Mouse (Mus musculus) heart, embryonic 16.5 days (tissue): ENCODE measurements around the gene Arid5b. TPM values are rescaled to one million over a fixed set of nuclear protein-coding genes. Genes with fewer than 3 reads are reported as not detected.

ENCODE experiments used
- ATAC-seq: fragments of 200-750 bp; cut with Nextera tagmentation; replicated peaks from 2 replicates; pipeline ENCODE4 v1.8.0; 2017; ENCODE audit warnings: moderate number of reproducible peaks; ENCODE audit not compliant: insufficient read depth, low FRiP score; ENCODE audit errors: extremely low read depth
- H3K27ac ChIP-seq: fragments of 300-500 bp; sonication (generic); 2 replicates; pipeline ENCODE4 v1.5.1; 2014; ENCODE audit warnings: mild to moderate bottlenecking, low read length, control low read depth, moderate library complexity
- H3K27me3 ChIP-seq: fragments of 300-500 bp; sonication (generic); 2 replicates; pipeline ENCODE4 v1.6.1; 2014; ENCODE audit warnings: low read length, mixed read lengths; ENCODE audit not compliant: control insufficient read depth, insufficient read depth
- H3K36me3 ChIP-seq: fragments of 300-500 bp; sonication (generic); 2 replicates; pipeline ENCODE4 v1.6.1; 2014; ENCODE audit not compliant: control insufficient read depth, insufficient read depth
- H3K4me1 ChIP-seq: fragments of 300-500 bp; sonication (generic); 2 replicates; pipeline ENCODE4 v1.6.1; 2014; ENCODE audit warnings: low read length, mixed read lengths; ENCODE audit not compliant: control insufficient read depth, insufficient read depth
- H3K4me2 ChIP-seq: fragments of 300-500 bp; sonication (generic); 2 replicates; pipeline ENCODE4 v1.6.1; 2014; ENCODE audit warnings: low read depth, mild to moderate bottlenecking, control low read depth, low read length
- H3K4me3 ChIP-seq: fragments of 300-500 bp; sonication (generic); 2 replicates; pipeline ENCODE4 v1.5.1; 2014; ENCODE audit warnings: mild to moderate bottlenecking, control low read depth, low read length
- H3K9ac ChIP-seq: fragments of 300-500 bp; sonication (generic); 2 replicates; pipeline ENCODE4 v1.6.1; 2014; ENCODE audit warnings: low read length, control low read depth
- H3K9me3 ChIP-seq: fragments of 300-500 bp; sonication (generic); replicated peaks from 2 replicates; pipeline ENCODE4 v1.6.1; 2016; ENCODE audit warnings: low read length; ENCODE audit not compliant: control insufficient read depth
- WGBS: fragments of 180-500 bp; shearing (Covaris S2); extraction: QIAGEN DNeasy Blood & Tissue Kit; methylation state at CpG from one replicate; pipeline ENCODE4 v1.1.7; 2014; 5-methylcytosine and 5-hydroxymethylcytosine counted together
- polyA plus RNA-seq: library from polyadenylated mRNA; unstranded; fragments of >200 nt; fragmentation: Nextera tagmentation; extraction: Ambion mirVana; gene quantifications from 2 replicates; pipeline ENCODE4 v1.2.1, GENCODE M21; 2015

Gene Arid5b
- polyA plus RNA-seq, 1 experiment from 2014 or later = 19.6 TPM

DNA sequence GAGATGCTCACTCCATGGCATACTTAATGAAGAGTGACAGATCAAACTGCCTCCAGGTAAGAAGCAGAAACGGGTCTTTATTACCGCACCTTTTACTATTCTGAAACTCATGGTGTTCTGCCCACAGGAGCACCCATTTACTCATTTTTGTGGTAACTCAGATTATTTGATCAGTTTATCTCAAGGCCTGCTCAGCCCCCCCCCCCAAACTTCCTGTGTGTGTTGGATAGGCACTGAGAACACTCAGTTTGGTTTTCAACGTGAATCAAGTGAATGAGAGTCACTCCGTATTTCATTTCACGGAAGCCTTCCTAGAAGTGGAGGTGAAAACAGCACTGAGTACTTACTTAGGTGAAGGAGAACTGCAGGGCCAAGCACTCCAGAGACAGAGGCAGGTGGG is 224.4 kb downstream of the Arid5b start:
- no peak overlapping the region for H3K4me2 ChIP-seq
- H3K27ac ChIP-seq = no peak overlapping the region
- 82% methylated on average over 5 of the region's 5 CpGs for WGBS
- no peaks in the 10 kb centered on the region for H3K27me3 ChIP-seq
- no peak overlapping the region for H3K9ac ChIP-seq
- no peaks in the 10 kb centered on the region for H3K4me1 ChIP-seq
- H3K4me3 ChIP-seq = no peak overlapping the region
- H3K9me3 ChIP-seq = no peaks in the 10 kb centered on the region
- no peaks in the 10 kb centered on the region for H3K36me3 ChIP-seq
- ATAC-seq = no peak

DNA sequence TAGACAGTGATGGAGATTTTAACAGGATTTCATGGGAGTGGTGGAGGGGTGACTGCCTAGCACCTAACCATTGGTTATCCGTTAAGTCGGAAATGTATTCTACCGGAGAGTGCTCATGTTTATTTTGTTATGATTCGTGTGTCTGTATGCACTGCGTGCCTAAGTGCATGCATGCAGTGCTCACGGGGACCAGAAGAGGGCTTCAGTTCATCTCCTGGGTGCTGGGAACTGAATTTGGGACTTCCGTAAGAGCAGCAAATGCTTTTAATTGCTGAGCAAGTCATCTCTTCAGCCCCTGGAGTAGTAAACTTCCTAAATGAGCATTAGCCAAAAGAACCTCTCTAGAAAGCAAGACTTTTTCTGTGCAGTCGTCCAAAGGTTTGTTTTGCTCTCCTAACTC is 226.2 kb downstream of the Arid5b start:
- no peaks in the 10 kb centered on the region for H3K4me1 ChIP-seq
- 90% methylated on average over 8 of the region's 8 CpGs for WGBS
- no peak for ATAC-seq
- H3K9me3 ChIP-seq = no peaks in the 10 kb centered on the region
- no peaks in the 10 kb centered on the region for H3K27me3 ChIP-seq
- H3K4me2 ChIP-seq = no peak overlapping the region
- no peak overlapping the region for H3K27ac ChIP-seq
- H3K36me3 ChIP-seq = no peaks in the 10 kb centered on the region
- H3K4me3 ChIP-seq = no peak overlapping the region
- no peak overlapping the region for H3K9ac ChIP-seq

DNA sequence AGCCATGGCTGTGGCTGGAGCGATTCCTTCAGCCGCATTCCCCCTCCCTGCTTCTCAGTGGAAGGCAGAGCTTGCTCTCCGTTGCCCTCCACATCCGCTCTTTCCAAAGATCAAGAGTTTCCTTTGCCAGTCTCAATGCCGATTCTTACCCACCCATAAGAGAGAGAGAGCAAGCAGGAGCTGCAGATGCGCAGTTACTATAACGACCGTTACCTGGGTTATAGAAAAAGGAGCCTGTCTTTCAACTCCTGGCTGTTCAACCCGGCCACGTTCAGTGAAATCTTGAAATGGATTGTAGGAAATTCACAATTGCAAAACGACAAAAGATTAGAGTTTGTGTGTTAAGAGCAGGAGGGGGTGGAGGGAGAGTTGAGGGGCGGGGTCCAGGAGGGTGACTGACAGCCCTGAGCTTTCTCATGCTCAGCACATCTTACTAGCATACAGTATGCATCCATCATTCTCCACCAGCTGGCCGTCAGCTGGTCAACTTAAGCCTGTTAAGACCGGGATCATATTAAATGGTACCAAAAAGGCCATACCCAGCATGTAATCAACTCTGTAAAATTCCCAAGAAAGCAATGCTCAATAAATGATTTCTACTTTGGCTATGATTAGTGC is 227.1 kb downstream of the Arid5b start:
- Histone ChIP-seq H3K9ac (no peak overlapping the region), H3K27ac (no peak overlapping the region), H3K4me1 (no peaks in the 10 kb centered on the region), H3K4me3 (no peak overlapping the region), H3K4me2 (no peak overlapping the region), H3K9me3 (no peaks in the 10 kb centered on the region), H3K36me3 (no peaks in the 10 kb centered on the region), H3K27me3 (no peaks in the 10 kb centered on the region)
- ATAC-seq = no peak
- WGBS = 88% methylated on average over 14 of the region's 14 CpGs

- H3K9me3 ChIP-seq = no peaks in the 10 kb centered on the region
- no peaks in the 10 kb centered on the region for H3K4me1 ChIP-seq
- H3K9ac ChIP-seq = no peak overlapping the region
- no peak overlapping the region for H3K4me3 ChIP-seq
- no peak for ATAC-seq
- no peaks in the 10 kb centered on the region for H3K36me3 ChIP-seq
- no peaks in the 10 kb centered on the region for H3K27me3 ChIP-seq
- 88% methylated on average over 13 of the region's 13 CpGs for WGBS
- H3K4me2 ChIP-seq = no peak overlapping the region
- no peak overlapping the region for H3K27ac ChIP-seq
Measured at GRCm38 (mm10) chr10:68050882-68051281, 227.7 kb downstream of the Arid5b start.

GRCm38 (mm10) chr10:68048641-68049305 is 229.8 kb downstream of the Arid5b start:
- Histone ChIP-seq H3K4me2 (no peak overlapping the region), H3K27me3 (no peaks in the 10 kb centered on the region), H3K4me1 (no peaks in the 10 kb centered on the region), H3K4me3 (no peak overlapping the region), H3K9me3 (no peaks in the 10 kb centered on the region), H3K36me3 (no peaks in the 10 kb centered on the region), H3K27ac (no peak overlapping the region), H3K9ac (no peak overlapping the region)
- ATAC-seq = no peak
- 63% methylated on average over 8 of the region's 8 CpGs for WGBS

- H3K9me3 ChIP-seq = no peaks in the 10 kb centered on the region
- no peaks in the 10 kb centered on the region; the same call in 1 of the 2 replicates for H3K36me3 ChIP-seq
- no peak overlapping the region for H3K4me3 ChIP-seq
- H3K27ac ChIP-seq = no peak overlapping the region
- H3K9ac ChIP-seq = no peak overlapping the region
- no peaks in the 10 kb centered on the region for H3K27me3 ChIP-seq
- H3K4me2 ChIP-seq = no peak overlapping the region
- no peak for ATAC-seq
- 94% methylated on average over 8 of the region's 8 CpGs for WGBS
- H3K4me1 ChIP-seq = no peaks in the 10 kb centered on the region
Measured at GRCm38 (mm10) chr10:68044864-68045263, 233.7 kb downstream of the Arid5b start.

GRCm38 (mm10) chr10:68043973-68044372 is 234.6 kb downstream of the Arid5b start:
- Histone ChIP-seq H3K4me2 (no peak overlapping the region), H3K4me3 (no peak overlapping the region), H3K9ac (no peak overlapping the region), H3K27ac (no peak overlapping the region), H3K9me3 (no peaks in the 10 kb centered on the region), H3K27me3 (no peaks in the 10 kb centered on the region), H3K4me1 (no peaks in the 10 kb centered on the region), H3K36me3 (no peaks in the 10 kb centered on the region; the same call in 1 of the 2 replicates)
- 50% methylated on average over 6 of the region's 6 CpGs for WGBS
- no peak for ATAC-seq
